Comparison of ENCODE assay signal across 9 mouse cellular contexts in genomic region chr6:72601732-72602131, GRCm38 (mm10). TPM values are rescaled to one million over a fixed set of nuclear protein-coding genes. Genes with fewer than 3 reads are reported as not detected.
A peak's percentile ranks its signal among the peaks of the same experiment; 100 is the strongest.
DNase-seq lines count a peak whose midpoint lies in the region; ATAC-seq and TF ChIP-seq lines count a peak whose summit lies in the region.
"Had no signal": no experiment of that assay in that cellular context is flagged by ENCODE, and none has a peak within 500 bp of the region (broad histone marks: within the 10 kb centered on the region; RNA-seq: fewer than 3 reads in every experiment).

No protein-coding gene starts in this region.

- no peaks in the 10 kb centered on the region for H3K27me3 ChIP-seq in midbrain, embryonic 11.5 days (ENCODE audit: control insufficient read depth, insufficient read depth, low read length)
- H3K27me3 ChIP-seq in midbrain, embryonic 16.5 days (ENCODE audit: control insufficient read depth, insufficient read depth, low read depth, low read length) = no peaks in the 10 kb centered on the region
- H3K27me3 ChIP-seq: heart, embryonic 13.5 days had no signal

- intact Hi-C loops in heart, postnatal 36 days (cut with DNase I) = loop anchor here (2.0 kb wide), 1 partner anchor 13 kb away; no protein-coding TSS in a partner anchor
- intact Hi-C loops in left cerebral cortex, postnatal 25 days (cut with DNase I) = no loop called here

- H3K4me1 ChIP-seq in midbrain, embryonic 11.5 days (ENCODE audit: control insufficient read depth, insufficient read depth, low read length) = peaks cover 9% of the 10 kb centered on the region
- peaks cover 10% of the 10 kb centered on the region for H3K4me1 ChIP-seq in midbrain, embryonic 16.5 days (ENCODE audit: control insufficient read depth, insufficient read depth, low read length)
- H3K4me1 ChIP-seq in embryonic fibroblast, embryonic 13.5 days (ENCODE audit: control insufficient read depth, insufficient read depth, low read length) = peaks cover 2% of the 10 kb centered on the region; the same call in 1 of the 2 replicates

- H3K36me3 ChIP-seq in midbrain, embryonic 11.5 days (ENCODE audit: control insufficient read depth, insufficient read depth, low read length) = peaks cover 4% of the 10 kb centered on the region; the same call in 1 of the 2 replicates
- peaks cover 3% of the 10 kb centered on the region; the same call in 1 of the 2 replicates for H3K36me3 ChIP-seq in midbrain, embryonic 16.5 days (ENCODE audit: control insufficient read depth, insufficient read depth, low read length)

- no peak overlapping the region for H3K9ac ChIP-seq in midbrain, embryonic 11.5 days (ENCODE audit: low read length)
- H3K9ac ChIP-seq in midbrain, embryonic 16.5 days (ENCODE audit: low read depth, low read length) = no peak overlapping the region
- H3K9ac ChIP-seq: heart, embryonic 13.5 days had no signal

- TF ChIP-seq POLR2A in embryonic fibroblast, embryonic 13.5 days (IDR thresholded peaks at IDR 0.05; ENCODE audit: low read depth, low read length) = no peak

- H3K9me3 ChIP-seq in midbrain, embryonic 11.5 days (ENCODE audit: control insufficient read depth, low read length) = no peaks in the 10 kb centered on the region
- H3K9me3 ChIP-seq in midbrain, embryonic 16.5 days (replicated peaks; ENCODE audit: control insufficient read depth, low read length, poor library complexity, severe bottlenecking) = no peaks in the 10 kb centered on the region
- H3K9me3 ChIP-seq: heart, embryonic 13.5 days had no signal

- no peak overlapping the region for H3K4me2 ChIP-seq in midbrain, embryonic 11.5 days
- H3K4me2 ChIP-seq in midbrain, embryonic 16.5 days (ENCODE audit: low read length) = no peak overlapping the region
- H3K4me2 ChIP-seq: heart, embryonic 13.5 days had no signal

- DNase-seq in midbrain, embryonic 11.5 days (ENCODE audit: low spot score, missing footprints) = peak; percentile 93
- DNase-seq in adrenal gland, postnatal 36 days = peak; percentile 87 to 88
- DNase-seq in heart, postnatal 36 days = peak; percentile 79 to 84
- peak; percentile 82 to 88 for DNase-seq in left cerebral cortex, postnatal 25 days (ENCODE audit: low spot score in 2 of 2)
- DNase-seq in testis, postnatal 14 days (ENCODE audit: low spot score) = peak; percentile 46

- no peak overlapping the region for H3K4me3 ChIP-seq in midbrain, embryonic 11.5 days (ENCODE audit: low read depth, low read length)
- no peak overlapping the region for H3K4me3 ChIP-seq in midbrain, embryonic 16.5 days (ENCODE audit: low read depth, low read length)
- no peak overlapping the region for H3K4me3 ChIP-seq in embryonic fibroblast, embryonic 13.5 days (ENCODE audit: insufficient read depth, low read length)
- H3K4me3 ChIP-seq: heart, embryonic 13.5 days had no signal

- TF ChIP-seq CTCF in embryonic fibroblast, embryonic 13.5 days (IDR thresholded peaks at IDR 0.05; ENCODE audit: borderline replicate concordance, insufficient read depth, low read length) = peak; percentile 80; the same call in 1 of the 2 replicates

- WGBS in midbrain, embryonic 11.5 days = 58% methylated on average over 1 of the region's 1 CpGs
- WGBS in midbrain, embryonic 16.5 days = 55% methylated on average over 1 of the region's 1 CpGs

- H3K27ac ChIP-seq in midbrain, embryonic 11.5 days (ENCODE audit: low read depth, low read length) = no peak overlapping the region
- no peak overlapping the region for H3K27ac ChIP-seq in midbrain, embryonic 16.5 days (ENCODE audit: low read length)
- H3K27ac ChIP-seq in embryonic fibroblast, embryonic 13.5 days (ENCODE audit: insufficient read depth, low read length) = no peak overlapping the region
- H3K27ac ChIP-seq: heart, embryonic 13.5 days had no signal

- ATAC-seq in midbrain, embryonic 11.5 days (ENCODE audit: low FRiP score) = no peak
- no peak for ATAC-seq in midbrain, embryonic 16.5 days
- ATAC-seq in neutrophil, adult 5-6 weeks (ENCODE audit: extremely low read depth, insufficient number of reproducible peaks, low FRiP score, poor library complexity, severe bottlenecking) = peak; percentile 82

RNA-seq across cellular contexts. Expression of gene Retsat, which starts 3.5 kb away (rescaled TPM):
- polyA plus RNA-seq in midbrain, embryonic 11.5 days (2014; fragmentation: Nextera tagmentation; extraction: Ambion mirVana) = 5.0 and 6.8 TPM in 2 replicates
- 5.9 and 6.3 TPM in 2 replicates for polyA plus RNA-seq in midbrain, embryonic 16.5 days (2015; fragmentation: Nextera tagmentation; extraction: Ambion mirVana)
- total RNA-seq in adrenal gland, postnatal 36 days (2021) = 100 to 1,000 TPM; 295 to 376 TPM
- 11.0 and 12.3 TPM in 2 replicates for polyA plus RNA-seq in embryonic fibroblast, embryonic 13.5 days (2011; ENCODE audit: insufficient read length, low read depth, missing spikeins)
- total RNA-seq in heart, postnatal 36 days (2021) = 100 to 1,000 TPM; 185 to 218 TPM
- 10 to 100 TPM; 46.2 to 60.5 TPM for total RNA-seq in left cerebral cortex, postnatal 25 days (2021)
- total RNA-seq in neutrophil, adult 5-6 weeks (2017) = 1.2 and 1.5 TPM in 2 replicates

RNA-seq across cellular contexts. Expression of gene Elmod3, which starts 3.5 kb away (rescaled TPM):
- 15.4 and 17.4 TPM in 2 replicates for polyA plus RNA-seq in midbrain, embryonic 11.5 days (2014; fragmentation: Nextera tagmentation; extraction: Ambion mirVana)
- 17.3 and 17.8 TPM in 2 replicates for polyA plus RNA-seq in midbrain, embryonic 16.5 days (2015; fragmentation: Nextera tagmentation; extraction: Ambion mirVana)
- 10 to 100 TPM; 16.0 to 17.4 TPM for total RNA-seq in adrenal gland, postnatal 36 days (2021)
- 8.1 and 8.8 TPM in 2 replicates for polyA plus RNA-seq in embryonic fibroblast, embryonic 13.5 days (2011; ENCODE audit: insufficient read length, low read depth, missing spikeins)
- 10 to 100 TPM; 13.8 to 20.0 TPM for total RNA-seq in heart, postnatal 36 days (2021)
- total RNA-seq in left cerebral cortex, postnatal 25 days (2021) = 10 to 100 TPM; 18.0 to 18.3 TPM
- 8.7 and 10.5 TPM in 2 replicates for total RNA-seq in neutrophil, adult 5-6 weeks (2017)

RNA-seq across cellular contexts. Expression of gene Tgoln1, which starts 15.1 kb away (rescaled TPM):
- polyA plus RNA-seq in midbrain, embryonic 11.5 days (2014; fragmentation: Nextera tagmentation; extraction: Ambion mirVana) = 48.7 and 48.9 TPM in 2 replicates
- 40.7 and 45.0 TPM in 2 replicates for polyA plus RNA-seq in midbrain, embryonic 16.5 days (2015; fragmentation: Nextera tagmentation; extraction: Ambion mirVana)
- total RNA-seq in adrenal gland, postnatal 36 days (2021) = 100 to 1,000 TPM; 222 to 238 TPM
- polyA plus RNA-seq in embryonic fibroblast, embryonic 13.5 days (2011; ENCODE audit: insufficient read length, low read depth, missing spikeins) = 50.0 and 52.7 TPM in 2 replicates
- 10 to 100 TPM; 56.9 to 61.9 TPM for total RNA-seq in heart, postnatal 36 days (2021)
- 10 to 100 TPM; 87.7 to 91.5 TPM for total RNA-seq in left cerebral cortex, postnatal 25 days (2021)
- total RNA-seq in neutrophil, adult 5-6 weeks (2017) = 104 and 120 TPM in 2 replicates

RNA-seq across cellular contexts. Expression of gene Capg, which starts 57.5 kb away (rescaled TPM):
- 6.6 and 8.0 TPM in 2 replicates for polyA plus RNA-seq in midbrain, embryonic 11.5 days (2014; fragmentation: Nextera tagmentation; extraction: Ambion mirVana)
- polyA plus RNA-seq in midbrain, embryonic 16.5 days (2015; fragmentation: Nextera tagmentation; extraction: Ambion mirVana) = 5.9 and 6.8 TPM in 2 replicates
- 10 to 100 TPM; 41.3 to 45.5 TPM for total RNA-seq in adrenal gland, postnatal 36 days (2021)
- 95.7 and 182 TPM in 2 replicates for polyA plus RNA-seq in embryonic fibroblast, embryonic 13.5 days (2011; ENCODE audit: insufficient read length, low read depth, missing spikeins)
- total RNA-seq in heart, postnatal 36 days (2021) = 10 to 100 TPM in 1 of 2 experiments, 1 to 10 TPM in 1; 9.0 to 10.3 TPM
- total RNA-seq in left cerebral cortex, postnatal 25 days (2021) = 1 to 10 TPM; 1.9 to 2.9 TPM
- total RNA-seq in neutrophil, adult 5-6 weeks (2017) = 145 and 178 TPM in 2 replicates

Comparison
In these comparisons a context has a peak if more than half of its experiments do, and no peak if none do; other contexts are left out.
1. RNA of gene Retsat, which starts 3.5 kb away (total RNA-seq): 295 to 376 TPM in adrenal gland, postnatal 36 days, 185 to 218 TPM in heart, postnatal 36 days and 46.2 to 60.5 TPM in left cerebral cortex, postnatal 25 days; 1.2 to 1.5 TPM in neutrophil, adult 5-6 weeks; every median in the first group is over 10 times any median in the second.
2. Peak in every context shown above with its lines, with median percentiles within 50 percentile points of each other: DNase-seq.